Mouse (Mus musculus) midbrain, postnatal 0 days (tissue): ENCODE results near the gene Use1. TPM values are rescaled to one million over a fixed set of nuclear protein-coding genes. Genes with fewer than 3 reads are reported as not detected.

Source experiments
- ATAC-seq: fragments of 200-750 bp; cut with Nextera tagmentation; 2 replicates; pipeline ENCODE4 v1.8.0; 2017; ENCODE audit warnings: moderate number of reproducible peaks, mild to moderate bottlenecking, moderate TSS enrichment, moderate library complexity; ENCODE audit not compliant: low FRiP score
- DNase-seq: peaks from one replicate; pipeline ENCODE4 v3.0.0-alpha.2; 2015; ENCODE audit warnings: low spot score
- H3K27ac ChIP-seq: fragments of 300-500 bp; sonication (generic); 2 replicates; pipeline ENCODE4 v1.5.1; 2014; ENCODE audit warnings: low read depth, mild to moderate bottlenecking, low read length, mixed read lengths
- H3K27me3 ChIP-seq: fragments of 300-500 bp; sonication (generic); 2 replicates; pipeline ENCODE4 v1.6.1; 2014; ENCODE audit warnings: low read length, control low read depth, mixed read lengths; ENCODE audit not compliant: insufficient read depth
- H3K36me3 ChIP-seq: fragments of 300-500 bp; sonication (generic); 2 replicates; pipeline ENCODE4 v1.6.1; 2014; ENCODE audit warnings: low read length, control low read depth, mixed read lengths; ENCODE audit not compliant: insufficient read depth
- H3K4me1 ChIP-seq: fragments of 300-500 bp; sonication (generic); 2 replicates; pipeline ENCODE4 v1.6.1; 2014; ENCODE audit warnings: mild to moderate bottlenecking, control low read depth, antibody characterized with exemption, low read length, mixed read lengths; ENCODE audit not compliant: insufficient read depth
- H3K4me2 ChIP-seq: fragments of 300-500 bp; sonication (generic); 2 replicates; pipeline ENCODE4 v1.6.1; 2014; ENCODE audit warnings: low read depth, mild to moderate bottlenecking, low read length, mixed read lengths; ENCODE audit not compliant: poor library complexity, severe bottlenecking
- H3K4me3 ChIP-seq: fragments of 300-500 bp; sonication (generic); 2 replicates; pipeline ENCODE4 v1.5.1; 2014; ENCODE audit warnings: low read depth, mild to moderate bottlenecking, low read length, moderate library complexity
- H3K9ac ChIP-seq: fragments of 300-500 bp; sonication (generic); replicated peaks from 2 replicates; pipeline ENCODE4 v1.6.1; 2014; ENCODE audit warnings: mild to moderate bottlenecking, low read length, moderate library complexity, mixed read lengths; ENCODE audit not compliant: poor library complexity, severe bottlenecking
- H3K9me3 ChIP-seq: fragments of 300-500 bp; sonication (generic); 2 replicates; pipeline ENCODE4 v1.6.1; 2016; ENCODE audit warnings: low read length, control low read depth
- CTCF ChIP-seq: IDR thresholded peaks from 2 replicates; pipeline ENCODE4 v1.5.1; 2016; ENCODE audit warnings: antibody characterized with exemption, mild to moderate bottlenecking
- WGBS: fragments of 180-500 bp; shearing (Covaris S2); extraction: QIAGEN DNeasy Blood & Tissue Kit; methylation state at CpG from one replicate; pipeline ENCODE4 v1.1.7; 2014; 5-methylcytosine and 5-hydroxymethylcytosine counted together
- polyA plus RNA-seq: library from polyadenylated mRNA; unstranded; fragments of >200 nt; fragmentation: Nextera tagmentation; extraction: Ambion mirVana; gene quantifications from 2 replicates; pipeline ENCODE4 v1.2.1, GENCODE M21; 2015
- total RNA-seq: library from RNA; depleted of rRNA; stranded (reverse); fragments of >200 nt; gene quantifications from 2 replicates; pipeline ENCODE4 v1.2.3, GENCODE M21; 2014

The Use1 gene
- total and polyA plus RNA-seq, 2 experiments from 2014 or later: 136 to 140 TPM

DNA sequence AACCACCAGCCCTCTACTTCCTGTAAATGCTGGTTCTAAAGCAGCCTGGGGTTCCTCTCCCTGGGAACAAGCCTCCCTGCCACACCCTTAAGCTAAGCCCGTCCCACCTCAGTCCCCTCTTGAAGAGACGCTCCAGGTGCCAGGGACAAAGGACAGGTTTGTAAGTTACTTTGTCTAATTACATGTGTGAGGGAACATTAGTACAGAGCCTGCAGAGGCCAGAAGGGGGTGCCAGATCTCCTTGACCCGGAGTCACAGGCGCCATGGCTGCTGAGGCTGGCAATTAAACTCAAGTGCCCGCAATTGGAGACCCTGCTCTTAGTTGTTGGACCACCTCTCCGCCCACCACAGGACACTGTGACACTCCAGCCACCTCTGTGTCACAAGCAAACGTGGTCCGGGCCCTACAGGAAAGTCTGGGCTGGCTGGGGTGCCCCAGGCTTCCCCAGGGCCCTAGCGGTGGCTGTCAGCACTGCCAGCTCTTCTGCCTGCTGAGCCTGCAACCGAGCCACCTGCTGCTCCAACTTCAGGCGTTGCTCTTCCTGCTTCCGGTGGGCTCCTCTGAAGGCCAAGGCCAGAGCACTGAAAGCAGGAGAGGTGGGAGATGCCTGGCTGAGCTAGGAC, 18.7 kb downstream of the Use1 start:
- Histone ChIP-seq H3K9ac (no peak overlapping the region), H3K4me3 (no peak overlapping the region), H3K9me3 (no peaks in the 10 kb centered on the region), H3K27ac (no peak overlapping the region), H3K4me2 (no peak overlapping the region), H3K27me3 (no peaks in the 10 kb centered on the region), H3K4me1 (peaks cover 10% of the 10 kb centered on the region; the same call in 1 of the 2 replicates), H3K36me3 (no peaks in the 10 kb centered on the region)
- TF ChIP-seq CTCF: no peak; the same call in 1 of the 2 replicates
- DNase-seq: no peak
- WGBS: 80% methylated on average over 12 of the region's 12 CpGs
- ATAC-seq: no peak

DNA sequence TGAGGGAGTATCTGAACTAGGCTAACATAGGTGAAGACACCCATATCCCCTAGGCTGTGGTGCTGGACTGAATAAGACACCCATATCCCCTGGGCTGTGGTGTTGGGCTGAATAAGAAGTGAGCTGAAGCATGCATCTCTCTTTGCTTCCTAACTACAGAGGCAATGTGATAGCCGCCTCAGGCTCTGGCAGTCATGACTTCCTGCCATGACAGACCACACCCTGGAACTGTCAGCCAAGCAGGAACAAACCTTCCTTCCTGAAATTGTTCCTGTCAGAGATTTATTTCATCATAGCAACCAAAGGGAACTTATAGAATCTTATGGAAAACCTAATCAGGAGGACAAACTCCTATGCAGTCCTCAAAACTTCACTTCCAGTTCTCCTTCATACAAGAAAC, 21.6 kb downstream of the Use1 start:
- Histone ChIP-seq H3K9ac (no peak overlapping the region), H3K27me3 (no peaks in the 10 kb centered on the region), H3K36me3 (no peaks in the 10 kb centered on the region), H3K27ac (no peak overlapping the region), H3K9me3 (no peaks in the 10 kb centered on the region), H3K4me3 (no peak overlapping the region), H3K4me1 (no peaks in the 10 kb centered on the region), H3K4me2 (no peak overlapping the region)
- no peak for TF ChIP-seq CTCF
- DNase-seq: no peak
- ATAC-seq: no peak
- WGBS: 82% methylated on average over 1 of the region's 1 CpGs

DNA sequence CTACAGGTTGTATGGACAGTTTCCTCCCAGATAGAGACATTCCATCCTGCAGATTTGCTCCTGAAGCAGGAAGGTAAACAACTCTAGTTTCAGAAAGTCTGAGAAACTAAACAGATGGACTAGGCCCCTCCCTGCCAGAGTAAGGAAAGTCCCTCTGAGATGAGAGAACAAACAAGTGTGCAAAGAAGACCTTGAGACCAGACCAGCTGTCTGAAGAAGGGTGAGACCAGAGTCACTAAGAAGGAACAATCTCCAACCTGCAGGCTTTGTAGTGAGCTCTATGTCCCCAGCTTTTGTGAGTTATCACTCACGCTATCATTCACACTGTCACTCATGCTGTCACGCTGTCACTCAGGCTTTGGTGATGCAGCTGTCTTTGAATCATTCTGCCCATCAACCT, 25.0 kb downstream of the Use1 start:
- ATAC-seq (no peak), DNase-seq (no peak)
- 95% methylated on average over 2 of the region's 2 CpGs for WGBS
- Histone ChIP-seq H3K4me3 (no peak overlapping the region), H3K4me1 (no peaks in the 10 kb centered on the region), H3K27ac (no peak overlapping the region), H3K36me3 (no peaks in the 10 kb centered on the region), H3K9me3 (no peaks in the 10 kb centered on the region), H3K4me2 (no peak overlapping the region), H3K9ac (no peak overlapping the region), H3K27me3 (no peaks in the 10 kb centered on the region)
- no peak for TF ChIP-seq CTCF

DNA sequence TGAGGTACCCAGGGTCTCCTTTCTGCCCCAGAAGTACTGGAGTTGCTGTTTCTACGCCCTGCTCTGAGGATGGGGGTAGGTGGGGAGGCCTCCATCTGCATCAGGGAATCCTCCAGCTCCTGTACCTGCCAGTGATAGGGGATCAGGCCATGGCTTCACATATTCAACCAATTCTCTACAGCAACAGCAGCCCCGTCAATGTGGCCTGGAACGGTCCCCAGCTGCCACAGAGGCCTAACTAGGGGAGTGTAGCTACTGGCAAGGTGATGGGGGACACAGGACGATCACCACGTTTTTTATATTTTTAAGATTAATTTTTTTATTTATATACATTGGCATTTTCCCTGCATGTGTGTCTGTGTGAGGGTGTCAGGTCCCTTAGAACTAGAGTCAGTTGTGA, 25.7 kb downstream of the Use1 start:
- no peak overlapping the region for H3K27ac ChIP-seq

DNA sequence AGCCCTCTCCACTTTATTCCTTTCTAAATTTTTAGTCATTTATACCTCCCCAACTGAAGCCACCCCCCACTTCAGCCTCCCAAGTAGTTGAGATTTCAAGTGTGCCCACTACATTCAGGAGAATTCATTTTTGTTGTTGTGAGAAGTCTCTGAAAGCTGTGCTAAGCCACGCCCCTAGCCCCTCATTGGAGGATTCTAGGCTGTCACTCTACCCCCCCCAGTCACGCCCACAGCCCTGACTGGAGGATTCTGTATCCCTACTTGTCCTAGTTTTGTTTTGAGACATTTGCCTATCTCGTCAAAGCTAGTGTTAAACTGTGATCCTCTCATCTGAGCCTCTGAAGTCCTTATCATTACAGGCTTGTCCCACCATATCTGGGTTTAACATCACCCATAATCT, 26.2 kb downstream of the Use1 start:
- Histone ChIP-seq H3K27me3 (no peaks in the 10 kb centered on the region), H3K36me3 (no peaks in the 10 kb centered on the region), H3K27ac (no peak overlapping the region), H3K9me3 (no peaks in the 10 kb centered on the region), H3K4me2 (no peak overlapping the region), H3K9ac (no peak overlapping the region), H3K4me3 (no peak overlapping the region), H3K4me1 (peaks cover 7% of the 10 kb centered on the region)
- no peak for TF ChIP-seq CTCF
- 10% methylated on average over 3 of the region's 3 CpGs for WGBS
- no peak for DNase-seq
- ATAC-seq: no peak

More for the DNA sequence above, 25.7 kb downstream of the Use1 start:
- Histone ChIP-seq H3K27me3 (no peaks in the 10 kb centered on the region), H3K4me3 (no peak overlapping the region), H3K36me3 (no peaks in the 10 kb centered on the region), H3K4me1 (peaks cover 2% of the 10 kb centered on the region), H3K9me3 (no peaks in the 10 kb centered on the region), H3K9ac (no peak overlapping the region), H3K4me2 (no peak overlapping the region)
- TF ChIP-seq CTCF: no peak
- no peak for ATAC-seq
- WGBS: 73% methylated on average over 5 of the region's 5 CpGs
- DNase-seq: no peak

DNA sequence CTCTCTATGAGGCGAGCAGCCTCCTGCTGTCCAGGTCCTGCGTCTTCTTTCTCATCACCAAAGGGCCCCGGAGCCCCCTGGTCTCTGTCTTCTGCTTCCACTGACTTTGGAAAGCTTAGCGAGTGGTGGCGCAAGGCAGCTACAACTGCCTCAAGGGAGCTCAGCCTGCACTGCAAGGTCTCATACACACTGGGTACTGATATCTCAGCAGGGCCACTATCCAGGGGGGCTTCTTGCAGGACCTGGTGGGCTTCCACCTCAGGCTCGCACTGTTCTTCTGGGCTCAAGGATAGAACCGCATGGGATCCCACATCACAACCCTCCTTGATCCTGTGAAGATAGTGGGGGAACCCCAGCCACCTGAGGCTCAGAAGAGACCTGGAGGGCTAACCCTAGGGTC, 27.8 kb downstream of the Use1 start:
- DNase-seq: no peak
- Histone ChIP-seq H3K36me3 (peaks cover 6% of the 10 kb centered on the region), H3K9ac (no peak overlapping the region), H3K4me1 (peaks cover 8% of the 10 kb centered on the region), H3K27me3 (no peaks in the 10 kb centered on the region), H3K27ac (no peak overlapping the region), H3K4me3 (no peak overlapping the region), H3K4me2 (no peak overlapping the region), H3K9me3 (no peaks in the 10 kb centered on the region)
- 82% methylated on average over 7 of the region's 7 CpGs for WGBS
- ATAC-seq: no peak
- no peak for TF ChIP-seq CTCF
